Mouse (Mus musculus) hindbrain, embryonic 11.5 days (tissue): Measurements from ENCODE around the gene Timp2. TPM values are rescaled to one million over a fixed set of nuclear protein-coding genes. Genes with fewer than 3 reads are reported as not detected.

ENCODE experiments used
- ATAC-seq: fragments of 200-750 bp; cut with Nextera tagmentation; 2 replicates; pipeline ENCODE4 v1.8.0; 2017; ENCODE audit warnings: mild to moderate bottlenecking, moderate TSS enrichment, moderate library complexity; ENCODE audit not compliant: low FRiP score
- DNase-seq: peaks from one replicate; pipeline ENCODE4 v3.0.0-alpha.2; 2015; ENCODE audit warnings: low spot score
- H3K27ac ChIP-seq: fragments of 300-500 bp; sonication (generic); 2 replicates; pipeline ENCODE4 v1.5.1; 2014; ENCODE audit warnings: mild to moderate bottlenecking, low read depth, low read length
- H3K27me3 ChIP-seq: fragments of 300-500 bp; sonication (generic); 2 replicates; pipeline ENCODE4 v1.6.1; 2014; ENCODE audit warnings: mild to moderate bottlenecking, low read length, moderate library complexity, mixed read lengths; ENCODE audit not compliant: control insufficient read depth, insufficient read depth
- H3K36me3 ChIP-seq: fragments of 300-500 bp; sonication (generic); 2 replicates; pipeline ENCODE4 v1.6.1; 2014; ENCODE audit warnings: mild to moderate bottlenecking, low read length, moderate library complexity, mixed read lengths; ENCODE audit not compliant: control insufficient read depth, insufficient read depth
- H3K4me1 ChIP-seq: fragments of 300-500 bp; sonication (generic); replicated peaks from 2 replicates; pipeline ENCODE4 v1.6.1; 2014; ENCODE audit warnings: low read length, mixed read lengths; ENCODE audit not compliant: control insufficient read depth, insufficient read depth
- H3K4me2 ChIP-seq: fragments of 300-500 bp; sonication (generic); replicated peaks from 2 replicates; pipeline ENCODE4 v1.6.1; 2014; ENCODE audit warnings: mild to moderate bottlenecking, low read depth, low read length
- H3K4me3 ChIP-seq: fragments of 300-500 bp; sonication (generic); 2 replicates; pipeline ENCODE4 v1.5.1; 2014; ENCODE audit warnings: low read depth, low read length
- H3K9ac ChIP-seq: fragments of 300-500 bp; sonication (generic); 2 replicates; pipeline ENCODE4 v1.6.1; 2014; ENCODE audit warnings: low read depth, low read length
- H3K9me3 ChIP-seq: fragments of 300-500 bp; sonication (generic); 2 replicates; pipeline ENCODE4 v1.6.1; 2016; ENCODE audit warnings: low read length; ENCODE audit not compliant: control insufficient read depth
- WGBS: fragments of 180-500 bp; shearing (Covaris S2); extraction: QIAGEN DNeasy Blood & Tissue Kit; methylation state at CpG from one replicate; pipeline ENCODE4 v1.1.7; 2014; 5-methylcytosine and 5-hydroxymethylcytosine counted together
- polyA plus RNA-seq: library from polyadenylated mRNA; unstranded; fragments of >200 nt; fragmentation: Nextera tagmentation; extraction: Ambion mirVana; gene quantifications from 2 replicates; pipeline ENCODE4 v1.2.1, GENCODE M21; 2014

Timp2 gene
- polyA plus RNA-seq, 1 experiment from 2014 or later = 39.5 TPM

DNA sequence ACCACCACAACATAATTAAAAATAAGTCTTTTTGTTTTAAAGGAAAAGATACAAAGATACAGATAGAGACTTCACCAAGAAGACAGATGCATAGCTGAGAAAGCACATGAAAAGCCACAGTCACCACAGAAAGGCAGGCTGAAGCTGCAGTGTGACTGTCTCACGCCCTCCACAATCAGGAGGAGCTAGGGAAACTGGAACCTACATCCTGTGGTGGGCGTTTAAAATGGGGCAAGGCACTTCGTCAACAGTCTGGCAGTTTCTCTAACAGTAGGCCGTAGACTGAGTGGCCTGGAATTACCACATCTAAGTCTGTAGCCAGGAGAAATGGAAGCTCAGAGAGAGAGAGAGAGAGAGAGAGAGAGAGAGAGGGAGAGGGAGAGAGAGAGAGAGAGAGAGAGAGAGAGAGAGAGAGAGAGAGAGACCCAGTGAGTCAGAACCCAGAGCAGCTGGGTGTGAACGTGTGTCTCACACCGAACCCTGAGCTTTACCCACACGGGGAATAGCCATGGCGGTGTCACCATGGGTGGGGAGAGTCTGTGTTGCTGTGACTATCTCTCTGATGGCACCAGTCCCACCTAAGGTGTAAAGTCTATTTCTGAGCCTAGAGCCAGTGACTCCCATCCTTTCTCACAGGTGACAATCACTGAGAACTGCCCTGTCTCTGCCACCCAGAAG, 17.9 kb downstream of the Timp2 start:
- Histone ChIP-seq H3K9me3 (no peaks in the 10 kb centered on the region), H3K4me2 (no peak overlapping the region), H3K27me3 (no peaks in the 10 kb centered on the region), H3K9ac (no peak overlapping the region), H3K4me1 (peaks cover 6% of the 10 kb centered on the region), H3K4me3 (no peak overlapping the region), H3K36me3 (no peaks in the 10 kb centered on the region; the same call in 1 of the 2 replicates), H3K27ac (no peak overlapping the region)
- whole genome bisulfite sequencing = 91% methylated on average over 8 of the region's 8 CpGs
- no peak for DNase-seq
- ATAC-seq = no peak

GRCm38 (mm10) chr11:118333431-118333830, 22.1 kb downstream of the Timp2 start:
- ATAC-seq (no peak), DNase-seq (no peak)
- Histone ChIP-seq H3K9ac (no peak overlapping the region), H3K4me1 (no peaks in the 10 kb centered on the region), H3K4me3 (no peak overlapping the region), H3K36me3 (no peaks in the 10 kb centered on the region; the same call in 1 of the 2 replicates), H3K4me2 (no peak overlapping the region), H3K27ac (no peak overlapping the region), H3K27me3 (no peaks in the 10 kb centered on the region), H3K9me3 (no peaks in the 10 kb centered on the region)
- 93% methylated on average over 17 of the region's 17 CpGs for WGBS

- H3K9me3 ChIP-seq = no peaks in the 10 kb centered on the region
- H3K4me3 ChIP-seq = no peak overlapping the region
- no peak overlapping the region for H3K4me2 ChIP-seq
- 91% methylated on average over 11 of the region's 11 CpGs for WGBS
- DNase-seq = no peak
- no peak for ATAC-seq
- H3K36me3 ChIP-seq = no peaks in the 10 kb centered on the region; the same call in 1 of the 2 replicates
- H3K27me3 ChIP-seq = no peaks in the 10 kb centered on the region
- no peaks in the 10 kb centered on the region for H3K4me1 ChIP-seq
- H3K27ac ChIP-seq = no peak overlapping the region
- no peak overlapping the region for H3K9ac ChIP-seq
These were observed 23.2 kb downstream of the Timp2 start for GRCm38 (mm10) chr11:118332376-118332775.

DNA sequence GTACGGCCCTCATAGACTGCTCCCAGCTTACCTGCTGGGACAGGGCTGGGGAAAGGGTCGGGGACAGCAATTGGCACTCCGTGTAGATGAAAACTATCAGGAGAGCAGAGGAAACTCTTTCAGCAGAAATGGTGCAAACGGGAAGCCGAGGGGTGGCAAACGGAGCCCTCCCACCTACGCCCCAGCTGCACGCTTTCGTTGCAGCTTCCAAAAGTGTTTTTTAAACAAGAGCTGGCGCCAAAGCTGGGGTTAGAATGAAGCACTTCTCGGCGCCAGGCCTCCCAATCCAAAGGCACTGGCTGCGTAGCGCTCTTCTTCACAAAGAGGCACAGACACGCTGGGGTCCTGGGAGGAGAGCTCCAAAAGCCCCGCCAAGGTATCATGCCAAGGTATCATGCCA, 24.8 kb downstream of the Timp2 start:
- H3K9ac ChIP-seq = no peak overlapping the region
- no peaks in the 10 kb centered on the region for H3K9me3 ChIP-seq
- no peak overlapping the region for H3K4me3 ChIP-seq
- ATAC-seq (no peak), DNase-seq (no peak)
- no peaks in the 10 kb centered on the region for H3K4me1 ChIP-seq
- 95% methylated on average over 16 of the region's 16 CpGs for WGBS
- H3K27ac ChIP-seq = no peak overlapping the region
- H3K36me3 ChIP-seq = no peaks in the 10 kb centered on the region; the same call in 1 of the 2 replicates
- H3K4me2 ChIP-seq = no peak overlapping the region
- no peaks in the 10 kb centered on the region for H3K27me3 ChIP-seq

- no peak overlapping the region for H3K4me3 ChIP-seq
- no peaks in the 10 kb centered on the region for H3K9me3 ChIP-seq
- H3K27me3 ChIP-seq = no peaks in the 10 kb centered on the region
- H3K4me2 ChIP-seq = no peak overlapping the region
- no peak for ATAC-seq
- H3K9ac ChIP-seq = no peak overlapping the region
- no peak for DNase-seq
- no peaks in the 10 kb centered on the region; the same call in 1 of the 2 replicates for H3K36me3 ChIP-seq
- 95% methylated on average over 14 of the region's 14 CpGs for WGBS
- H3K27ac ChIP-seq = no peak overlapping the region
- no peaks in the 10 kb centered on the region for H3K4me1 ChIP-seq
These were observed 25.2 kb downstream of the Timp2 start for GRCm38 (mm10) chr11:118330361-118330760.

- DNase-seq (no peak), ATAC-seq (no peak)
- 90% methylated on average over 5 of the region's 5 CpGs for WGBS
- Histone ChIP-seq H3K9ac (no peak overlapping the region), H3K4me1 (no peaks in the 10 kb centered on the region), H3K27me3 (no peaks in the 10 kb centered on the region), H3K4me3 (no peak overlapping the region), H3K4me2 (no peak overlapping the region), H3K36me3 (no peaks in the 10 kb centered on the region; the same call in 1 of the 2 replicates), H3K9me3 (no peaks in the 10 kb centered on the region), H3K27ac (no peak overlapping the region)
These were observed 26.6 kb downstream of the Timp2 start for GRCm38 (mm10) chr11:118328947-118329346.

- H3K4me1 ChIP-seq = no peaks in the 10 kb centered on the region
- H3K4me2 ChIP-seq = no peak overlapping the region
- ATAC-seq (no peak), DNase-seq (no peak)
- no peaks in the 10 kb centered on the region; the same call in 1 of the 2 replicates for H3K36me3 ChIP-seq
- no peaks in the 10 kb centered on the region for H3K9me3 ChIP-seq
- 96% methylated on average over 6 of the region's 6 CpGs for WGBS
- no peak overlapping the region for H3K27ac ChIP-seq
- no peak overlapping the region for H3K4me3 ChIP-seq
- no peaks in the 10 kb centered on the region for H3K27me3 ChIP-seq
- no peak overlapping the region for H3K9ac ChIP-seq
These were observed 27.0 kb downstream of the Timp2 start for GRCm38 (mm10) chr11:118328511-118328910.

DNA sequence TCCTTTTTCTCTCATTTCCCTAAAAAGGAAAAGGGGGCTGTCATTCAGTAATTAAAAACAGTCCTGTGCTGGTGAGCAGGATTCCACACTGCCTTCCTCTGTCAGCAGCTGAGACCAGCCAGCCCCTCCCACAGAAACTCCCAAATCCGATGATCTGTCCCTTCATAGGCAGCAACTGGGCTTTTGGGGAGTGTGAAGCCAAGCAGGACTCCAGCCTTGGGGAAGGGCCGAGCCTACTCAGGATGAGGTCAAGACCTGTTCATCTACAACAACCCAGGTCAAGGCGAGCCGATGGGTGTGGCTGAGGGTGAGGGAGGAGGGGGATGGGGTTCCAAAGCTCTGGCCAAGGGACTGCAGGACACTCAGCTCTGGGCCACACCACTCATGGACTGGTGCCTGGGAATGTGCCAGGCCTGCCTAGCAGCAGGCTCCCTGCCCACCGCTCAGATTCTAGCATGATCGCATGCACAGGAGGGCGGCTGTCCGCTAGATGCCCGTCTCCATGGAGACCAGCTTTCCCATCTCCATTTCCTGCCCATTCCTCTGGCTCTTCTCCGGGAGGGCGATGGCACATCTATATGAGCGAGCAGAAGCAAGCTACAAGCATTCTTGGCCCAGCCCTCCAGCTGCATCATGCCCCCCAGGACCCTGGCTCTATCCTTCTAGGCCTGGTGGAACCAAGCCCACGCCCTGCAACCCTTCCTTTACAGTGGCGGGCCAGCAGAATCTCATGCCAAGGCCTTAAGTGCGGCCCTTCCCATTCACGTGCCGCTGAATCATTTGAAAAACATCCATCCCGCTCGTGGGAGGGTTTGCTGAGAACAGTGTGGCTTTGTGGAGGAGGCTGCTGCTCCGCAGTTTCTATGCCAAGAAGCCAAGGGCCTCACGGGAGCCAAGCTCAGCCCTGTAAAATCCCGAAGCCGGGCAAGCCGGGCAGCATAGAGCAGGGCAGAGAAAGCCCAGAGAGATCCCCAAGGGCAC, 28.3 kb downstream of the Timp2 start:
- Histone ChIP-seq H3K27ac (no peak overlapping the region), H3K4me3 (no peak overlapping the region), H3K36me3 (no peaks in the 10 kb centered on the region), H3K27me3 (no peaks in the 10 kb centered on the region), H3K9me3 (no peaks in the 10 kb centered on the region), H3K4me1 (no peaks in the 10 kb centered on the region), H3K4me2 (no peak overlapping the region), H3K9ac (no peak overlapping the region)
- ATAC-seq (no peak), DNase-seq (no peak)
- 82% methylated on average over 24 of the region's 24 CpGs for WGBS
